Mouse (Mus musculus) inflammation-experienced regulatory T-cells, adult 6 months (primary cell): ENCODE measurements around the gene Scube3. TPM values are rescaled to one million over a fixed set of nuclear protein-coding genes. Genes with fewer than 3 reads are reported as not detected.
A peak's percentile ranks its signal among the peaks of the same experiment; 100 is the strongest.

Experiments used
- ATAC-seq: one replicate; pipeline ENCODE4 v1.8.0; 2017
- polyA plus RNA-seq, 3 experiments: library from polyadenylated mRNA; unstranded; fragments of 100-300 nt; shearing (Covaris generic); gene quantifications; one replicate each; pipeline ENCODE4 v1.2.1; 2017

Gene Scube3
- polyA plus RNA-seq, 3 experiments from 2014 or later: not detected

DNA sequence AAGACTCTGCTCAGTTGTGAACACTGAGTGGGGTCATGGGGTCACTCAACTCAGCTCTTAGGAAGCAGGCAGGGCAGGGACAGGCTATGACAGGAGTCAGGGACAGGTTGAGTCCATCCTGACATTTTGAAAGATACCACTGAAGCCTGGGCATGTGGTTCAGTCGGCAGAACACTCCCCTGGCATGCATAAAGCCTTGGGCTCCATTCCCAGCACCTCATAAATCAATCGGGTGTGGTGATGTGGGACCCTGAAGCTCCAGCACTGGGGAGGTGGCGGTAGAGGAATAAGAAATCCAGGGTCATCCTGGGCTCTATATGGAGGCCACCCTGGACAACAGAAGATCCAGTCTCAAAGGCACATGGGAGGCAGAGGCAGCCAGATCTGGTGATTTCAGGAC lies 6.4 kb upstream of the Scube3 start:
- no peak for ATAC-seq

DNA sequence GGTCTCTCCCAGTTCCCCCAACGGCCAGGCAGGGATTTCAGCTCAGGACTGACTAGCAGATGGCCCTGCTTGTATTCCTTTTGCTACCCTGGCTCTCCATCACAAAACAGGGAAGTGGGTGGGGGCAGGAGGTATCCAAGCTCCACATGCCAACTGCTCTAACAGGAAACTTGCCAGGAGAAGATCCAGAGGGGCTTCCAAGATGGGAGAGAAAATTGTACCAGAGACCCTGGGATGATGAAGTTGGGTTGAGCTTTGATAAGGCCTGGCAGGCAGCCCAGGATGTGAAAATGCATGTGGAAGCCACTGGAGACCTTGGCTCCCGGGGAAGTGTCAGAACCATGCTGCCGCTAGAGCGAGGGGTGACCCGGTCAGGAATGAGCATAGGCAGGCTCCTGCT lies 5.7 kb upstream of the Scube3 start:
- ATAC-seq: no peak

- ATAC-seq: no peak
These were observed 3.9 kb upstream of the Scube3 start for GRCm38 (mm10) chr17:28138013-28138412.

- no peak for ATAC-seq
These were observed 3.3 kb upstream of the Scube3 start for GRCm38 (mm10) chr17:28138685-28139084.

DNA sequence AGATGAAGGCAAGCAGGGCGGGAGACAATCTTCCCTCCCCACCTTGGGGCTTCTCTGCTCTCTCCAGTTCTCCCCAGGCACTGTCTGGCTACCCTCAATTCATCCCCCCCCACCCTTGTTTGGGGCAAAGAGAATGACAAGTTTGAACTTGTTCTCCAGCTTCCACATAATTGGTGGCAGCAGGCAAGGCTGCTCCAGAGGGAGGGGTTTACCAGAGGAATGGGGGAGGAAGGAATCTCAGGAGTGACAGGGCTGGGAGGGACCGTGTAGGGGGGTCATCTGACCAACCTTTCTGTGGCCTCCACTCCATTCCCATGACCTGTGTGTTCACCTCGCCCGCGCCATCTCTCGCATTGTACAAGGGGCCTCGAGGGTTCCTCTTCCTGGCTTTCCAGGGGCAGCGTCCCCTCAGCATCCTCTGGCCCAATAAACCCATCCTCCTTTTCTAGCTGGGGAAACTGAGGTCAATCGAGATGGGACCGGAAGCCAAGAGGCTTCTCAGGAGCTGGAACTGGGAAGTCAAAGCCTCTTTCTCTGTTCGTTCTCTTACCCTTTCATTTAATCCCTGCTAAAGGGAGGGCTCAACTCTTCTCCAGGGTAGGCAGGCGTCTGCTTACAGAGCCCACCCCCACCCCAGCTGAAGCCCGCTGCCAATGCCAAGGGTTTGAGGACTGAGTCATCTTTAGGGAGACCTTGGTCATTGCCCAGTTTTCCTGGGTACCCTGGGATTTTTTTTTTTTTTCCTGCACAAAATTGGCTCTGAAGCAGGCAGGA lies 1.3 kb upstream of the Scube3 start:
- ATAC-seq: no peak

GRCm38 (mm10) chr17:28141205-28141650 lies 713 bp upstream of the Scube3 start:
- ATAC-seq: no peak

- ATAC-seq: no peak
These were observed 1.0 kb downstream of the Scube3 start for GRCm38 (mm10) chr17:28142700-28143610.

- ATAC-seq: no peak
These were observed 1.8 kb downstream of the Scube3 start for GRCm38 (mm10) chr17:28143751-28144150.

DNA sequence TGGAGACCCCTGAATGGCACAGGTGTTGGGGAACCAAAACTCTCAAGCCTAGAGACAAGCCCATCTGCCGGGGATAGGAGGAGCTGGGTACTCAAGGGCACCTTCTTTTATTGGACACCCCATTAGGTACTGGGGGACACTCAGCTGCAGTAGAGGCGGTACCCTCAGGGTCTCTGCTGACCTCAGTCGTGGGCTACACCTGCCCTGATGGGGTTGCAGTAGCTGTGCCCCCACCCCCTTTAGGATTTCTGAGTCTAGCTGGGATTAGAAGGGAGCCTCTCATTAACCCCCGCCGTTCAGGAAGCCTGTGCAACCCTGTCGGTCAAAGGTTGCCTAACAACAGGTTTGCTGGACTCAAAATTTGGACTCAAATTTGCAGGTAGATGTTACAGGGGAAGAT lies 2.3 kb downstream of the Scube3 start:
- ATAC-seq: no peak

GRCm38 (mm10) chr17:28148288-28148687 lies 6.3 kb downstream of the Scube3 start:
- ATAC-seq: no peak

DNA sequence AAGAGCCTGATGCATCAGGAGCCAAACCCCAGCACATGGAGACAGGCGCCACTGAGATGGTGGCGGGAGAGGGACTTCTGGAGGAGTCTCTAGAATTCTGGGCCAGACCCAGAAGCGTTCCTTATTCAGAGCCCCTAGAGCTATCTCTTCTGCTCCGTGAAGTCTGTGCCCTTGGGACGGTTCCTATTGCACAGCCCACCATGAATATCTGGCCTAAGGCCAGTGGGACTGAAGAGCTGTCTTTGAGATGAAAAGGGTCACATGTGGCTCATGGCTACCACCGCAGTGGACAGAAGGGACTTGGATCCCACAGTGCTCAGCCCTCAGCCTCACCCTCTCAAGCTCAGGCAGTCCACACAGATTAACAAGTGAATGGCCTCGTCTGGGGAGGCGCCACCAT lies 7.8 kb downstream of the Scube3 start:
- no peak for ATAC-seq

- no peak for ATAC-seq
These were observed 8.5 kb downstream of the Scube3 start for GRCm38 (mm10) chr17:28150456-28150855.

GRCm38 (mm10) chr17:28153095-28153494 lies 11.2 kb downstream of the Scube3 start:
- ATAC-seq: no peak

GRCm38 (mm10) chr17:28154970-28155369 lies 13.0 kb downstream of the Scube3 start:
- no peak for ATAC-seq

DNA sequence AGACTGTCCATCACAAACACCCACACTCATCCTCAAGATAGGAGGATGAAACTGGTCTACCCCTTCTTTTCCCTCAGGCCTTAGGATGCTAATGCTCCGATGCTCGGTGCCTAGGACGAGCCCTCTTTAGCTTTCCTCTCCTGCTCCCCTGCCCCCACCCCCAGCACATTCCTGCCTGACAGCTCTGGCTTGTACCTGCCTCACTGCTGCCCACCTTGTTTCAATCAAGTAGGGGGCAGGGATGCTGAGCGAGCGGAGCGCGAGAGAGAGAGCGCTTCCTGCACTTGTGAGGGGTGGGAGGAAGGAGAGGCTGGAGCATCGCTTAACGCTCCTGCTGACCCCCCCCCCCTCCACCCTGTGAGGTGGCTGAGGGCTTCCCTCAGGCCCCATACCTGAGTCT lies 18.4 kb downstream of the Scube3 start:
- ATAC-seq: no peak

- no peak for ATAC-seq
These were observed 19.5 kb downstream of the Scube3 start for GRCm38 (mm10) chr17:28161310-28161881.

GRCm38 (mm10) chr17:28163666-28164065 lies 21.7 kb downstream of the Scube3 start:
- ATAC-seq: no peak

GRCm38 (mm10) chr17:28170460-28171305 lies 28.7 kb downstream of the Scube3 start:
- no peak for ATAC-seq

- ATAC-seq: no peak
These were observed 30.7 kb downstream of the Scube3 start for GRCm38 (mm10) chr17:28172690-28173089.

DNA sequence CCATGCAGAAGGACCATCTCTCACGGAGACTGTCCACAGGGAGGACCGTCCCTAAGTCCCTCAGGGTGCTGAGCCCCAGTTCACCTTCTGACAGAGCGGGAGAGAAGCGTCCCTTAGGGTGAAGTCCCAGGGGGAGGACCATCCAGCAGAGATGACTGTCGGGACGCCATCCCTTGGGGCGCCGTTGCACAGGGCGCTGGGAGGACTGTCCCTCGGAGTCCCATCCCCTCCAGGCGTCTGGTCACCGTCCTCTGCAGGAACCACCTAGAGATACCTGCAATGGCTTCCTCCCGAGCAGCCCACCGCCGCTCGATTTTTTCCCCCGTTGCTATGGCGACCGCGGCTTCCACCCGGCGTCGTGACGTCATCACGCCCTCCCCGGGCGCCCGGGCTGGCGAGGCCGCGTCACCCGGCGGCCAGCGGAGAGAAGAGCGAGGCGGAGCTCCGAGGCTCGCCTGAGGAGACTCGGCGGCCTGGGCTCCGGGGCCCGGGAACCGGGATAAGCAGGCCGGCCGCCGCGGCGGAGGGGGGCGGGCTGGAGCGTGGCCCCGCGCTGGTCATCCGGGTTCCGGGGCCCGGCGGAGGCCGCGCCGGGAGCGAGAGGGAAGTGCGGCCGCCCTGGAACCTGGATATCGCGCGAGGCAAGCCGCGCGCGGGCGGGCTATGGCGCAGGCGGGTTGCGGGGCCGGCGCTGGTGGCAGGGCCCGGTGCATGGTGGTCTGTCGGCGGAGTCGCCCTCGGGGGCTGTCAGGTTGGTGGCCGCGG lies 35.0 kb downstream of the Scube3 start, which contains the start of gene Zfp523:
Gene Zfp523, plus strand, starts transcription at position 355 of the 765 bp plus-strand sequence.
- peak; percentile 84 for ATAC-seq

- ATAC-seq: no peak
These were observed 35.7 kb downstream of the Scube3 start for GRCm38 (mm10) chr17:28177540-28178046.
